Comparison of ENCODE assay signal across 10 mouse cellular contexts in genomic region chrX:143444581-143444980, GRCm38 (mm10). TPM values are rescaled to one million over a fixed set of nuclear protein-coding genes. Genes with fewer than 3 reads are reported as not detected.
DNase-seq lines count a peak whose midpoint lies in the region; ATAC-seq lines count a peak whose summit lies in the region.
"Had no signal": no experiment of that assay in that cellular context is flagged by ENCODE, and none has a peak within 500 bp of the region (broad histone marks: within the 10 kb centered on the region; RNA-seq: fewer than 3 reads in every experiment).

No protein-coding gene starts in this region.

- no peak overlapping the region for H3K27ac ChIP-seq in neural tube, embryonic 15.5 days (replicated peaks)
- no peak overlapping the region for H3K27ac ChIP-seq in hindbrain, embryonic 15.5 days (replicated peaks)
- no peak overlapping the region for H3K27ac ChIP-seq in limb, embryonic 12.5 days
- H3K27ac ChIP-seq: heart, embryonic 13.5 days; neural tube, embryonic 13.5 days had no signal

- peak; percentile 41 for DNase-seq in CD4-positive, CD25-positive, alpha-beta regulatory T cell, adult 2 months (ENCODE audit: low read depth, low spot score)
- peak; percentile 38 for DNase-seq in neural tube, embryonic 10.5 days (ENCODE audit: extremely low spot score, low spot score)
- DNase-seq in embryo, embryonic 11.5 days (ENCODE audit: low read depth, low spot score) = peak; percentile 30
- DNase-seq in right cerebral cortex, postnatal 4 days = peak; percentile 59

- H3K27me3 ChIP-seq in neural tube, embryonic 15.5 days (replicated peaks) = no peaks in the 10 kb centered on the region; the same call in 1 of the 2 replicates
- H3K27me3 ChIP-seq in hindbrain, embryonic 15.5 days = no peaks in the 10 kb centered on the region; the same call in 1 of the 2 replicates
- peaks cover 23% of the 10 kb centered on the region for H3K27me3 ChIP-seq in limb, embryonic 12.5 days

- H3K9me3 ChIP-seq in neural tube, embryonic 15.5 days (replicated peaks) = no peaks in the 10 kb centered on the region
- H3K9me3 ChIP-seq in hindbrain, embryonic 15.5 days = no peaks in the 10 kb centered on the region
- H3K9me3 ChIP-seq in limb, embryonic 12.5 days = no peaks in the 10 kb centered on the region
- H3K9me3 ChIP-seq: heart, embryonic 13.5 days; neural tube, embryonic 13.5 days had no signal

- H3K4me2 ChIP-seq in neural tube, embryonic 15.5 days = no peak overlapping the region
- H3K4me2 ChIP-seq in hindbrain, embryonic 15.5 days = no peak overlapping the region
- H3K4me2 ChIP-seq in limb, embryonic 12.5 days = no peak overlapping the region
- H3K4me2 ChIP-seq: heart, embryonic 13.5 days; neural tube, embryonic 13.5 days had no signal

- no peaks in the 10 kb centered on the region for H3K4me1 ChIP-seq in neural tube, embryonic 15.5 days
- no peaks in the 10 kb centered on the region for H3K4me1 ChIP-seq in hindbrain, embryonic 15.5 days (replicated peaks)
- H3K4me1 ChIP-seq in limb, embryonic 12.5 days (replicated peaks) = 0 out of 2 replicates have a peak, but pooled peaks cover 6% of the 10 kb centered on the region
- H3K4me1 ChIP-seq: heart, embryonic 13.5 days; neural tube, embryonic 13.5 days had no signal

- H3K36me3 ChIP-seq in neural tube, embryonic 15.5 days = no peaks in the 10 kb centered on the region
- H3K36me3 ChIP-seq in hindbrain, embryonic 15.5 days = no peaks in the 10 kb centered on the region
- H3K36me3 ChIP-seq in limb, embryonic 12.5 days = no peaks in the 10 kb centered on the region
- H3K36me3 ChIP-seq: heart, embryonic 13.5 days; neural tube, embryonic 13.5 days had no signal

- WGBS in neural tube, embryonic 15.5 days = 5% methylated on average over 3 of the region's 3 CpGs
- WGBS in hindbrain, embryonic 15.5 days = 5% methylated on average over 3 of the region's 3 CpGs
- WGBS in limb, embryonic 12.5 days = 9% methylated on average over 3 of the region's 3 CpGs

- ATAC-seq in CD4-positive, CD25-positive, alpha-beta regulatory T cell, adult 4 months = no peak
- no peak; the same call in 1 of the 2 replicates for ATAC-seq in neural tube, embryonic 15.5 days (ENCODE audit: low FRiP score)
- 0 out of 2 replicates have a peak, but pooled peaks have one; percentile 19 for ATAC-seq in hindbrain, embryonic 15.5 days (ENCODE audit: low FRiP score, low read depth)
- peak; percentile 56; the same call in 1 of the 2 replicates for ATAC-seq in limb, embryonic 12.5 days (ENCODE audit: insufficient number of reproducible peaks, insufficient read depth, low FRiP score, low TSS enrichment, low read depth)

- no peak overlapping the region for H3K4me3 ChIP-seq in neural tube, embryonic 15.5 days (replicated peaks)
- no peak overlapping the region for H3K4me3 ChIP-seq in hindbrain, embryonic 15.5 days
- no peak overlapping the region for H3K4me3 ChIP-seq in limb, embryonic 12.5 days (replicated peaks)
- H3K4me3 ChIP-seq: heart, embryonic 13.5 days; neural tube, embryonic 13.5 days had no signal

- no peak overlapping the region for H3K9ac ChIP-seq in neural tube, embryonic 15.5 days (replicated peaks)
- H3K9ac ChIP-seq in hindbrain, embryonic 15.5 days = no peak overlapping the region
- no peak overlapping the region for H3K9ac ChIP-seq in limb, embryonic 12.5 days (replicated peaks)
- H3K9ac ChIP-seq: heart, embryonic 13.5 days; neural tube, embryonic 13.5 days had no signal

RNA-seq across cellular contexts. Expression of gene Chrdl1, which starts 50.5 kb away (rescaled TPM):
- not detected for polyA plus RNA-seq in CD4-positive, CD25-positive, alpha-beta regulatory T cell, adult 4 months (2017; shearing (Covaris generic))
- polyA plus RNA-seq in neural tube, embryonic 15.5 days (2015; fragmentation: Nextera tagmentation; extraction: Ambion mirVana) = 2.0 and 2.9 TPM in 2 replicates
- 2.5 and 4.3 TPM in 2 replicates for polyA plus RNA-seq in hindbrain, embryonic 15.5 days (2015; fragmentation: Nextera tagmentation; extraction: Ambion mirVana)
- polyA plus RNA-seq in limb, embryonic 12.5 days (2016; fragmentation: Nextera tagmentation; extraction: Ambion mirVana) = 20.4 and 28.1 TPM in 2 replicates

Comparison
In these comparisons a context has a peak if more than half of its experiments do, and no peak if none do; other contexts are left out.
1. ATAC-seq: peak in hindbrain, embryonic 15.5 days (single experiment) and limb, embryonic 12.5 days (single experiment); none in CD4-positive, CD25-positive, alpha-beta regulatory T cell, adult 4 months (single experiment) and neural tube, embryonic 15.5 days (single experiment).
2. Peak in every context shown above with its lines, with median percentiles within 50 percentile points of each other: DNase-seq.